Mouse (Mus musculus): Measurements from ENCODE around the gene Map4k1. TPM values are rescaled to one million over a fixed set of nuclear protein-coding genes. Genes with fewer than 3 reads are reported as not detected.

Gene Map4k1
- polyA plus RNA-seq, 1 experiment from 2014 or later: 10.6 TPM

DNA sequence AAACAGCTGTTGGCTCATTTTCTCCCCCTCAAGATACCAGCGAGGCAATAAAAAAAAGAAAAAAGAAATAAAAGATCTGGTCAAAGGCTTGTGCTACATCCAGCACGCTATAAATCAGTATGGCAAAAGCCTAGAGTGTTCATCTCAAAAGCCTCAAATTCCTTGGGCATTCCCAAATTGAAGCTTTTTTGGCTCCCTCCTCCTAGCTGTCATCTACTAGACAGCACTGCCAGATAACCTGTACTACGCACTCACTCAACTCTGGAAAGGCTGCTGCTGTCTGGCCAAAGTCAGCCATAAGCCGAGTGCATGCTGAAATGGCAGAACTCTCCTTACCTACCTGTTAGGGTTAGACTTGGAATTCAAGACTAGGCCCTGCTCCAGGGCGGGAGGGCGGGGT, 24.6 kb upstream of the Map4k1 start:
- Histone ChIP-seq H3K27me3 (no peaks in the 10 kb centered on the region), H3K36me3 (no peaks in the 10 kb centered on the region), H3K4me3 (no peak overlapping the region), H3K27ac (replicated peaks) (no peak overlapping the region), H3K4me1 (replicated peaks) (peaks cover 63% of the 10 kb centered on the region), H3K9ac (no peak overlapping the region), H3K9me3 (no peaks in the 10 kb centered on the region), H3K4me2 (no peak overlapping the region)
- ATAC-seq (ENCODE audit: low FRiP score, low read depth): no peak
- WGBS: 87% methylated on average over 6 of the region's 6 CpGs

DNA sequence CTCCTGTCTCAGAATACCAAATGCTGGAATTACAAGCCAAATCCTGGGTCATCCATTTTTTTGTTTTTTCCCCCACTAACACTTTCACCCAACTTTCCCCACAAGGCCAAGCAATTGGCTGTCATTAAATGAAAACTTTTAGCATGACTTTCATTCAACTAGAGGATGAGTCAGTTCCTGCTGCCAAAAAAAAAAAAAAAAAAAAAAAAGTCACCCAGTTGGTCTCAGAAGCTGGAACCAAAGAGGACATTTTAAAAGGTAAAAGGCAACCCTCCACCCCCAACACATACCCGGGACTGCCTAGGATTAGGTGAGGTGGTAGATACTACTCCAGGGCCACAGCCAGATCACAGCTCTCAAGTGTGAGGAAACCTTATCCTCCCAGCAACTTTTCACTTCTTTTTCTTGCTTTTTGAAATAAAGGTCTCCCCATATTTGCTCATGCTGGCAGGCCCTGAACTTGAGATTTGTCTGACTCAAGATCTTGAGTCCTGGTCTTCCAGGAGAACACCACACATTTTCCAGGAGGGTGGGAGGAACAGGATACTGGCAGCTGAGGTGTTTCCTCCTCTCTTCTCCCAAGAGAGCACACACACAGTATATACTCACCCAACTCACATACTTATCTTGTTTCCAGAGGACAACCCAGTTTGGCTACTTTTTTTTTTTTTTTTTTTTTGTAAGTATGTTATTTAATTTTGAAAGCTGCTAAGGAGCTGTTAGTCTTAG, 23.7 kb upstream of the Map4k1 start:
- H3K4me1 ChIP-seq (replicated peaks): peaks cover 62% of the 10 kb centered on the region

DNA sequence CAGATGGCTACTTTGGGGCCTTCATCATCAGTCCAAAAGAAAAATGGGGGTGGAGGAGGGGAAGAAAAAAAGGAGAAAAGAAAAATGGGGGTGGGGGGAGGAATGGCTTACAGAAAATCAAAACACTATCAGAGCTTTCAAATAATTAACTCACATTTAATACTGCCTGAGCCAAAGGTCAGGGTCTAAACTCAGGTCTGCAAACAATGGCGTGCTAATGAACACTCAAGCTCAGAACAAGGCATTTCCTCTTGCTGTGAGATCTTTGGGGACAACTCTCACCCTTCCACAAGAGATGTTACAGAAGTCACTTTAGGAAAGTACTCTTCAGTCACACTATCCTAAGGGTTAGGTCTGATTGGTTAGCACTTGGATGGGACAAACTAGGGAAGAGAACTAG, 23.1 kb upstream of the Map4k1 start:
- Histone ChIP-seq H3K4me3 (no peak overlapping the region), H3K27ac (replicated peaks) (no peak overlapping the region), H3K4me2 (peak overlapping the region; percentile 78; the same call in 1 of the 2 replicates), H3K36me3 (no peaks in the 10 kb centered on the region), H3K27me3 (no peaks in the 10 kb centered on the region), H3K4me1 (replicated peaks) (peaks cover 56% of the 10 kb centered on the region), H3K9ac (no peak overlapping the region), H3K9me3 (no peaks in the 10 kb centered on the region)
- no peak for ATAC-seq (ENCODE audit: low FRiP score, low read depth)
- WGBS: 58% methylated on average over 1 of the region's 1 CpGs

More for the DNA sequence above, 23.7 kb upstream of the Map4k1 start:
- H3K9me3 ChIP-seq: no peaks in the 10 kb centered on the region
- H3K9ac ChIP-seq: no peak overlapping the region
- 68% methylated on average over 1 of the region's 1 CpGs for WGBS
- H3K27me3 ChIP-seq: no peaks in the 10 kb centered on the region
- H3K36me3 ChIP-seq: no peaks in the 10 kb centered on the region
- no peak overlapping the region for H3K4me2 ChIP-seq
- H3K27ac ChIP-seq (replicated peaks): no peak overlapping the region
- no peak overlapping the region for H3K4me3 ChIP-seq
- ATAC-seq (ENCODE audit: low FRiP score, low read depth): no peak

DNA sequence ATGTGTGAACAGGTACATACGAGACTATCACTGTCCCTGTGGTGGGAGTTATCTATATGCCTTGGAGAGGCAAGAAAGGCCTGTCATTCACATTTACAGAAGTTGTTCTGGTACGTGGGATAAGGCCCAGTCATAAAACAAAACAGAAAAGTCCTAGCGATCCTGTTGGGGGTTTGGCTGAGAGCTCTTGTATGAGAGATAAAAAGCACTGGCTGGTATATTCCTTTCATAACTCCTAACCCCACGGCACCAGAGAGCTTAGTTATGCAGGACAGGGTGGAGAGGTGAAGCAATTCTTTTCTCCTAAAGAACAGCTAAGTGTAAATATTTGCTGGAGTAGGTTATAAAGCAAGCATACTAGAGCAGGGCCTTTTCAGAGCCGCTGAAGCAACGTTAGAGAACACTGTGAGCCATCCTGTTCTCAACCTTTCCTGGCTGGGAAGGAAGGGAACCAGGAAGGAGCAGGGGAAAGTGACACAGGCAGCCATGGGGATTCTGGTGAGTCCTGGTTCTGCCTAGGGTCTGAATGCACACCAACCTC, 22.3 kb upstream of the Map4k1 start:
- Histone ChIP-seq H3K4me1 (replicated peaks) (peaks cover 52% of the 10 kb centered on the region), H3K27me3 (no peaks in the 10 kb centered on the region), H3K27ac (replicated peaks) (0 out of 2 replicates have a peak overlapping the region, but pooled peaks have one; percentile 37), H3K9ac (peak overlapping the region; percentile 96), H3K9me3 (no peaks in the 10 kb centered on the region), H3K4me2 (peak overlapping the region; percentile 78), H3K36me3 (no peaks in the 10 kb centered on the region), H3K4me3 (peak overlapping the region; percentile 92)
- WGBS: 44% methylated on average over 6 of the region's 6 CpGs
- ATAC-seq (ENCODE audit: low FRiP score, low read depth): no peak

DNA sequence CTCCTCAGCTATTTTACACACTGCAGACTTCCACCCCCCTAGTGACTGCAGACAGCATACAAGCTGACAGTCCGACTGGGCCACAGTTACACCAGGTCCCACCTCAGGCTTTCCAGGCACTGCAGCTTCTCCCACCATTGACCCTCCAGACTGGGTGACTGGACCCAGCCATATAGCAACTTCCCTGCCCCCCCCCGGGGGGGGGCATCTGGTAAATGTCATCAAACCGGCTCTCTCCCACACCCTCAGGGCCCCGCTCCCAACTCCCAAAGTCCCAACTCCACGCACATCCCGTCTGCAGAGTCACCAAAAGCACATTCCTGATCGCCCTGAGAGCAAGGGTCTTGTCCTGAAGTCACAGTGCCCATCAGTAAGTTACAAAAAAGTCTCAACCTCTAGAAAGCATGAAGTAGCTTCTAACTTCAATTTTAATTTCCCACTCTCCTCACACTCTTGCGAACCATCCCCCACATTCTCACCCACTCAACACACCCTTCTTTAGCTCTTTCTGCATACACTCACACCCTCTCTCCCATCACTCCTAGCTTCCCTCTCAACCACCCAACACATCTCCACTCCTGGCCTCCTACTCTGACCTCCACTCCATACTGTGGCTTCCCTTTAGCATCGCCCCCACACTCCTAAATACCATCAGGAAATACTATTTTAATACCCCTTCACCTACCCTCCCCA, 21.4 kb upstream of the Map4k1 start:
- Histone ChIP-seq H3K27ac (replicated peaks) (0 out of 2 replicates have a peak overlapping the region, but pooled peaks have one; percentile 31), H3K9me3 (no peaks in the 10 kb centered on the region)
- WGBS: 31% methylated on average over 9 of the region's 9 CpGs

DNA sequence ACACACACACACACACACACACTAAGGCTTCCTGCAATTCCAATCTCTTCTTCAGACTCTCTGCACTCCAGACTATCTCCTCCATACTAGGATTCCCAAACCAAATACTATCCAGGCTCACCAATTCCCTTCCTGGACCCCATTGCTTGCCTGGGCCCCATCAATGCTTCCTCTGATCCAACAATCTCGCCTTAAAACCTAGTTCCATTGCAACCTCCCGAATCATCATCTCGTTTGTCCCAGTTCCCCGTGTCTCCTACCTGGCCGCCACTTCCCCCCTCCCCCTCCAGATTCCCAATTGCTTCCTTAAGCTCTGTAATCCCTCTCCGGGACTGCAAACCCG, 20.3 kb upstream of the Map4k1 start:
- Histone ChIP-seq H3K9ac (peak overlapping the region; percentile 96), H3K9me3 (no peaks in the 10 kb centered on the region), H3K27ac (replicated peaks) (peak overlapping the region; percentile 88), H3K27me3 (no peaks in the 10 kb centered on the region), H3K4me1 (replicated peaks) (peaks cover 44% of the 10 kb centered on the region), H3K4me2 (peak overlapping the region; percentile 78), H3K4me3 (peak overlapping the region; percentile 92), H3K36me3 (no peaks in the 10 kb centered on the region)
- 0% methylated on average over 7 of the region's 7 CpGs for WGBS
- ATAC-seq (ENCODE audit: low FRiP score, low read depth): no peak

More for the DNA sequence above, 21.4 kb upstream of the Map4k1 start:
- Histone ChIP-seq H3K4me1 (replicated peaks) (peaks cover 46% of the 10 kb centered on the region), H3K4me2 (peak overlapping the region; percentile 78), H3K4me3 (peak overlapping the region; percentile 92), H3K9ac (peak overlapping the region; percentile 96), H3K27me3 (no peaks in the 10 kb centered on the region), H3K36me3 (no peaks in the 10 kb centered on the region)
- no peak for ATAC-seq (ENCODE audit: low FRiP score, low read depth)

DNA sequence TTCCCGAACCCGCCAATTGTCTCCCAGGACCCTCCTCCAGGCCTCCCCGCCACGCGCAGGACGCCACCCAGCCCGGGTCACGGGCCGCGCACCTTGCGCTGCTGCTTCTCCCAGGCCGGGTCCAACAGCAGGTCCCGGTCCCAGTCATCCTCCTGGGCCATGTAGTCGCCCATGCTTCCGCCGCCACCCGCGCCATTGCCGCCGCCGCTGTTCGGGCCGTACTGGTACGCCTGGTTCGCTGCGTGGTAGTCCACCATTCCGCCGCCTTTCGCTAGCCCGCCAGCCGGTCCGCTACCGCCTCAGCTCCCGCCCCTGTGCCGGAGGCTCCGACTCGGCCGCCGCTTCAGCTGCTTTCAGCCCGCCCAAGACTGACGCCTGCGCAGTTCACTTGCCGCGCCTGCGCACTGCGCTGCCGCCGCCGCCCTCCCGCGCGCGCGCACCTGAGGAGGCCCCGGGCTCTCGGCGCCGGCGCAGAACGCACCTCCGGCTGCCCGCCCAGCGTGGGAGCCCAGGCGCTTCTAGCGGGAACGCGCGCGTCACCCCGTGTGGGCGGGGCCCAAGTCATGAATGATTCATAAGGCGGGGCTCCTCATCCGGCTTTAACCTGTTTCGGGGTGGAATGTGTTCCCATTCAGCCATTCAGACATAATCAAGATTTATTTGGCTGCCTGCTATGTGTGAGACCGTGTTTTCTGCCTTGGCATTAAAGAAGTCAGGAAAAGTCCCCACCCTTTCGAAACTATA, 19.8 kb upstream of the Map4k1 start, which contains the start of gene Actn4:
Gene Actn4, minus strand, starts transcription at position 414 of the 744 bp plus-strand sequence.
- peak within 1 kb of the TSS; percentile 92 for H3K4me3 ChIP-seq
- H3K9me3 ChIP-seq: no peaks in the 10 kb centered on the region
- H3K9ac ChIP-seq: peak within 1 kb of the TSS; percentile 96
- no peaks in the 10 kb centered on the region for H3K27me3 ChIP-seq
- peak within 1 kb of the TSS; percentile 78 for H3K4me2 ChIP-seq
- H3K27ac ChIP-seq (replicated peaks): peak within 1 kb of the TSS; percentile 88
- peaks cover 44% of the 10 kb centered on the region for H3K4me1 ChIP-seq (replicated peaks)
- ATAC-seq (ENCODE audit: low FRiP score, low read depth): peak; percentile 92
- WGBS: under 1% methylated on average over 76 of the region's 76 CpGs
- H3K36me3 ChIP-seq: no peaks in the 10 kb centered on the region

DNA sequence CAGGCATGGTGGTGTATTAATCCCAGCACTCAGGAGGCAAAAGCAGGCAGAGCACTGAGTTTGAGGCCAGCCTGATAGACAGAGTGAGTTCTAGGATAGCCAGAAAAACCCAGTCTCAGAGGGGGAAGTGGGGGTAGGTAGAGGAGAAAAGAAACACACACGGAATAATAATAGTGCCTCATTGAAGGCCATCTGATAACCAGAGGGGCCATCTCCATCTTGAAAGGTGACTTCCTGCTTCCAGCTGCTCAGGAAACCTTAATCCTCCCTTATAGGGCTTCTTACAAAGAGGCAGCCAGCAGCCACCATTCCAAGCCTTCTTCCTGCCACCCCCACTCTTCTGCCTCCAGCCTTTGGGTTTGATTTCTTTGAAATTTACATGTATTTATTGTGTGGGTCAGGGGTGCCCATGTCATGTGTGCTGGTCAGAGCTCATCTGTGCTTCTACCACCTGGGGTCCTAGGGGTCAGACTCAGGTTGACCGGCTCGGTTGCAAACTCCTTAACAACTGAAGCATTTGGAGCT, 18.4 kb upstream of the Map4k1 start:
- ATAC-seq (ENCODE audit: low FRiP score, low read depth): no peak

DNA sequence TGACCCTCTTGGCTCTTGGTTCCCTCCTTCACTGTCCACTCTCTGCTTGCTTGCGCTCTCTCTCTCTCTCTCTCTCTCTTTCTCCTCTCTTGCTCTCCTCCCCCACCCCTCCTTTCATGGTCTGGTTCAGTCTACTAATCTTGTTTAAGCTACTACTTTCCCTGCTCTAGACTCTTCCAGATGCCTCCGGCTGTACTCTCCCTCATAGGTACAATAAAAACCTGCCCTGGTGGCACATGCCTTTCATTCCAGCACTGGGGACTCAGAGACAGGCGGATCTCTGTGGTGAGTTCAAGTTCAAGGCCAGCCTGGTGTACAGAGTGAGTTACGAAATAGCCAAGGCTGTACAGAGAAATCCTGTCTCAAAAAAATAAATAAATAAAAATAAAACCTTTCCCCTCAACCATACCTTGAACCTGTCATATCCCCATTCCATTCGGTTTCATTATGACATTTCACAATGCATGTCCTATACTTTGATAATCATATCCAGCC, 16.5 kb upstream of the Map4k1 start:
- ATAC-seq (ENCODE audit: low FRiP score, low read depth): no peak
- Histone ChIP-seq H3K27me3 (no peaks in the 10 kb centered on the region), H3K4me3 (no peak overlapping the region), H3K27ac (replicated peaks) (no peak overlapping the region), H3K36me3 (no peaks in the 10 kb centered on the region), H3K9me3 (no peaks in the 10 kb centered on the region), H3K4me1 (replicated peaks) (peaks cover 18% of the 10 kb centered on the region), H3K9ac (no peak overlapping the region), H3K4me2 (no peak overlapping the region)
- 90% methylated on average over 5 of the region's 5 CpGs for WGBS

More for the DNA sequence above, 18.4 kb upstream of the Map4k1 start:
- no peak overlapping the region for H3K4me2 ChIP-seq
- no peak overlapping the region for H3K9ac ChIP-seq
- no peaks in the 10 kb centered on the region for H3K36me3 ChIP-seq
- no peaks in the 10 kb centered on the region for H3K27me3 ChIP-seq
- 82% methylated on average over 3 of the region's 3 CpGs for WGBS
- no peak overlapping the region for H3K4me3 ChIP-seq
- H3K9me3 ChIP-seq: no peaks in the 10 kb centered on the region
- 0 out of 2 replicates have a peak overlapping the region, but pooled peaks have one; percentile 88 for H3K27ac ChIP-seq (replicated peaks)
- H3K4me1 ChIP-seq (replicated peaks): peaks cover 36% of the 10 kb centered on the region

DNA sequence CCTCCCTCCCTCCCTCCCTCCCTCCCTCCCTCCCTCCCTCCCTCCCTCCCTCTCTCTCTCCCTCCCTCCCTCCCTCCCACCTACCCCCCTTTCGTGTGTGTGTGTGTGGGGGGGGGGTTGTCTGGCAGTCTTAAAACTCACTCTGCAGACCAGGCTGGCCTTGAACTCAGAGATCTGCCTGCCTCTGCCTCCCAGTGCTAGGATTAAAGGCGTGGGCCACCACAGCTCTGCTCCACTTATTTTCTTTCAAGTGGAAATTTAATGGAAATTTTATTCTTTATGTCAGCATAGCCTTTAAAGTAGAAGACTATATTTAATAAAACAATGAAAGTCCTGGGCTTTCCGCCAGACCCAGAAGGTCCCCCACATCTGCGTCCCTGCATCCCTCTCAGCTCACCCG, 15.7 kb upstream of the Map4k1 start:
- ATAC-seq (ENCODE audit: low FRiP score, low read depth): no peak
- Histone ChIP-seq H3K9me3 (no peaks in the 10 kb centered on the region), H3K4me1 (replicated peaks) (peaks cover 10% of the 10 kb centered on the region), H3K27ac (replicated peaks) (no peak overlapping the region), H3K27me3 (no peaks in the 10 kb centered on the region), H3K36me3 (no peaks in the 10 kb centered on the region), H3K4me2 (no peak overlapping the region), H3K9ac (no peak overlapping the region), H3K4me3 (no peak overlapping the region)
- 76% methylated on average over 4 of the region's 5 CpGs for WGBS

DNA sequence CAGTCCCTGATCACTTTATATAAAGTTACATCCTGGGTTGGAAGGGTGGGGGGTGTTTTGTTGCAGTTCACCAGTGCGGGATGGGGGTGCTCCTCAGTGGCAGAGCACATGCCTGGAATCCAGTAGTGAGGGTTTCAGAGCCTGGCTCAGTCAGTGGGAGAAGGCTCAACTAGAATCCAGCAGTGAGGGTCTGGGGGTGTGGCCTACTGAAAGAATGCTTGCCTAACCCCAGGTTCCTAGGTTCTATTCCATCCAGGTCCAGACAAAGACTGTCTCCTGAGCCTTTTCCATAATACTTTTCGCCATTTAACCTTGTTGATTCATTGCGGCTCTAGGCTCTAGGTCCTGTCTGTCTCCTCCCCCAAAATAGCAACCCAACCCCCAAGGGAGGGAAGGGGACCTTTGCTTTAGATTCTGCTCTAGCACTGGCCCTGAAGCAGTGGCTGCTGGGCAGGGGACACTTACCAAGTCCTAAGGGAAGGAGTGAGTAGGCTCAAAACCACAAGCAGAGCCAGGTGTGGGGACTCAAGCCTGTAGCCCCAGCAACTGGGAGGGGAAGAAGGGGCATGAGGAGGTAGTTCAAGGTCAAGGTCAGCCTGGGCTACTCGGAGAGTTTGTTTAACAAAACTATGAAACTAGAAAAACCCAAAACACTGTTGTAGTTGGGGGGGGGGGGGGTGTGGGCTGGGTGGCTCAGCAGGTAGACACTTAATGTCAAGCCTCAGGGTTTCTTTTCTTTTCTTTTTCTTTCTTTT, 14.9 kb upstream of the Map4k1 start:
- no peak overlapping the region for H3K4me2 ChIP-seq
- no peaks in the 10 kb centered on the region for H3K27me3 ChIP-seq
- peaks cover 6% of the 10 kb centered on the region for H3K4me1 ChIP-seq (replicated peaks)
- no peaks in the 10 kb centered on the region for H3K9me3 ChIP-seq
- H3K27ac ChIP-seq (replicated peaks): no peak overlapping the region
- no peak for ATAC-seq (ENCODE audit: low FRiP score, low read depth)
- 79% methylated on average over 4 of the region's 4 CpGs for WGBS
- H3K4me3 ChIP-seq: no peak overlapping the region
- peaks cover 5% of the 10 kb centered on the region; the same call in 1 of the 2 replicates for H3K36me3 ChIP-seq
- no peak overlapping the region for H3K9ac ChIP-seq
